Mouse (Mus musculus) kidney, postnatal 14 days (tissue): ENCODE results near the gene Aff2.

Source experiments
- DNase-seq: peaks from one replicate; pipeline ENCODE4 v3.0.0; 2022; ENCODE audit warnings: mixed read lengths

Gene Aff2

GRCm38 (mm10) chrX:69360238-69361054 is at the start of gene Aff2:
Gene Aff2 (plus strand): TSS chrX:69360294.
- peak; percentile 36 for DNase-seq

GRCm38 (mm10) chrX:69337296-69337695 is 22.8 kb upstream of the Aff2 start:
- no peak for DNase-seq

GRCm38 (mm10) chrX:69355621-69356020 is 4.5 kb upstream of the Aff2 start:
- no peak for DNase-seq

DNA sequence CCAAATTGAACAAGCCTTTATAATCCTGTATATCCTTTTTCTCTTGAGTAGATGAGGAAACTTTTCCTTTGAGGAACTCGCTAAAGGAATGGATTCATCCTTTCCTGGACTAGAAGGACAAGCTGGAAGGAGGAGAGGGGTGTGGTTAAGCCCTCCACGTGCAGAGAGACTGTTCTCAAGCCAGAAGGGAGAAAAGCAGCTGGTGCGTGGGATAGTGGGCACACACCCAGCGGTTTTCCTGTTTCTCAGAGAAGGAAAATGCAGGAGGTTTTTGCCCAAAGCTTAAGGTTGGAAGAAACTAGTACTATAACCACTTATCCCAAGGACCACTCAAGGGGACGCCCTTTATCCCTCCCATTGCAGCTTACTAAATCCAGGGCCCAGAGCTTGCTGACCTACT is 734 bp upstream of the Aff2 start:
- no peak for DNase-seq

GRCm38 (mm10) chrX:69359885-69360237 is 233 bp upstream of the Aff2 start:
- DNase-seq, result no peak

DNA sequence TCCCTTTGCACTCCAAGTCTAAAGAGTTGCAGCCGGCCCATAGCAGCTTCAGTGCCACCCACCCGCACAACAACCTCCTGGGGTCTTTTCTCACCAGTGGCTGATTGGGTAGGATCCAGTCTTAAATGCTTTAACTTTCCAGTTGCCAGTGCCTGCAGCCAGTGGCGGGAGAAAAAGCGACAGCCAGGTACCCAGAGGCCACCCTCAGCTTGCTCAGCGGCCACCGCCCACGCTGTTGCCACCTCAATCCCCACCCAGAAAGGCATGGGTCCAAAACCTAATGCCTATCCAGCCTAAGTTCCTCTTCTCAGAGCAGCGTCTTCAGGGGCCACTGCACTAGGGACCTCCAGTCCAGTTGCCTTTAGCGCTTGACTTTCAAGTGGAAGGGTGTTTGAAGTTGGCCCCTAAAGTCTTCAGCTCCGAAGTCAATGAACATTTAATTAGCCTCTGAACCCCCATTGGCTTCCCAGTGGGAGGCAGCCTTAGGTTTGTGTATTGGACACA is 1.0 kb downstream of the Aff2 start:
- DNase-seq, result no peak

DNA sequence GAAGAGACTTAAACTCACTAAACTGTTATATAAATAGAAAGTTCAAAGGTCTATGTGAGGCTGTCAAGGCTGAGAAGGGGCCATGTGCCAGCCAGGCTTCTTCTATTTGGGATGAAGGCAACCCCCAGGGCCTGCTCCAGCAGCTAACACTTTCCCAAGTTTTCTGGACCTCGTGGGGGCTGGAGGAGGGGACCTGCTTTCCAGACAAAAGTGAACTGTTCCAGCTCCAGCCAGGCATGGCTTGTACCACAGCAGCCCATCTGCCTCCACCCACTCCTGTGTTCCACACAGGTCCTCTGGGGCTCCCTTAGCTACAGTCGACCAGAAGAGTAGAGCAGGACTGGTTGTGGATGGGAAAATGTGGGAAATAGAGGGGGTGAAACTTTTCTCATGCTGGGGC is 4.1 kb downstream of the Aff2 start:
- DNase-seq, result peak; percentile 0

GRCm38 (mm10) chrX:69373341-69373740 is 13.2 kb downstream of the Aff2 start:
- no peak for DNase-seq

DNA sequence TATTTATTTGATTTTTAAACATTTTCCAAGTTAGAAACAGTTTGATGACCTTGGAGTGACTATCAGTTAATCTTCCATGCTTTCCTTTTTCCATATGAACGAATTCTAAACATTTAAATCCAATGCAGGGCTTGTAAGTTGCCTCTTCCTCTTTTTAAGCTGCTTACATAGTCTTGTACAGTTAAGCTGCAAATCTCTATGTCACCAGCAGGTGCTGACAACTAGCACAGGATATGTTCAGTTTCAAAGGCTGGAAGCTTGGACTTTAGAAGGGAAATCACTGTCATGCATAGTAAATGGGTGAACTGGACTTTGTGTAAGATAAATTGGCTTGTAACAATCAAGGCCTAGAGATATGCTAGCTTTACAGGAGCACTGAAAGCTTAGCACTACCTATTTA is 29.6 kb downstream of the Aff2 start:
- DNase-seq, result peak; percentile 17

- no peak for DNase-seq
These were observed 54.9 kb downstream of the Aff2 start for GRCm38 (mm10) chrX:69415043-69415442.

- no peak for DNase-seq
These were observed 78.3 kb downstream of the Aff2 start for GRCm38 (mm10) chrX:69438422-69438821.

- no peak for DNase-seq
These were observed 81.8 kb downstream of the Aff2 start for GRCm38 (mm10) chrX:69441937-69442336.

DNA sequence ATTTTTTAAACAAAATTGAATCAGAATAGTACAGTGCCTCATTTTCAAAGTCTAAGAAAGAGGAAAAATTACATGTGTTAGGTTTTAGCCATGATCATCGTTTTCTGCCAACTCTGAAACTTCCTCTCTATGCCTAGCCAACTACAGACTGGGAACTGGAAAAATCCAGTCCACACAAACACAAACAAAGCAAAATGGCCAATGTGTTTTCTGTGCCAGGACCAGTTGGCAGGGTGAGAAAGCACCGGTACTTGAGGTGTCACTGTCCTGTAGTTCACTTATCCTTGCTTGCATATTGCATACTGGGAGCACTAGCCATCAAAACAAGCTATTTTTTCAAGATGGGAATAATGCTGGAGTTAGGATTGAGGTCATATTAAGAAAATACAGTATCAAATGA is 100.8 kb downstream of the Aff2 start:
- DNase-seq, result no peak

- peak; percentile 1 for DNase-seq
These were observed 142.0 kb downstream of the Aff2 start for GRCm38 (mm10) chrX:69502061-69502460.

- no peak for DNase-seq
These were observed 158.0 kb downstream of the Aff2 start for GRCm38 (mm10) chrX:69518040-69518575.

DNA sequence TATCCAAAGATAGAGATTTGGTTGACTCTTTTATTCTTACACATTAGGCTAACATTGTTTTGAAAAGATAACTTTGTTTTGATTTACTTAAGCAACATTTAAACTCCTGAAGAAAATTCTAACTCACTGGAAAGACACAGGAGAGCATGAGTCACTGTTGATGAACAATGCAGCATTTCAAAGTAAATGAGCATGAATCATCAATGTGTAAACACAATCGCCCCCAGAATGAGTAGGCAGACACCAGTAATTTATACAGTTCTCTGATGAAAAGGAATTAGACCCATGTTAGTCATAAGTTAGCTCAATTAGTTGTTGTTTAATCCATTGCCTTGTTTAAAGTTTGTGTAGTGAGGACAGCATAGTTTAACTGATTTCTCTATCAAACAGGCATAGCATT is 180.7 kb downstream of the Aff2 start:
- DNase-seq, result no peak

GRCm38 (mm10) chrX:69579903-69580459 is 219.9 kb downstream of the Aff2 start:
- DNase-seq, result no peak

DNA sequence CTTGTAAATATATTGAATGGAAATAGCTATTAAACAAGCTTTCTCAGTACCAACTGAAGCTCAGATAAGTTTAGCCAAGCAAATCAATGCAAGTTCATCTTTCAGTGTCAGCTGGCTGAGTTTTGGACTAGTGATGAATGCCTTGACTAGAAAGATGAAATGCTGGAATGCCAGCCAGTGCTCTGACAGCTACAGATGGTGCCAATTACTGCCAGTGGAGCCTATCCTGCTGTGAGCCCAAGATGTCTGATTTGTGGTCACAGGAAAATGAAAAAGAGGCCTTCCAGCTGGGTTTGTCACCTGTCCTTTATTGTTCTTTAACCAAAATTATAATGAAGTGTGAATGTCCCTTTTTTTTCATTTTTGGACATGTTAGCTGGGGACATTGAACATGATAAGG is 248.7 kb downstream of the Aff2 start:
- DNase-seq, result no peak

GRCm38 (mm10) chrX:69663038-69663437 is 302.9 kb downstream of the Aff2 start:
- no peak for DNase-seq

DNA sequence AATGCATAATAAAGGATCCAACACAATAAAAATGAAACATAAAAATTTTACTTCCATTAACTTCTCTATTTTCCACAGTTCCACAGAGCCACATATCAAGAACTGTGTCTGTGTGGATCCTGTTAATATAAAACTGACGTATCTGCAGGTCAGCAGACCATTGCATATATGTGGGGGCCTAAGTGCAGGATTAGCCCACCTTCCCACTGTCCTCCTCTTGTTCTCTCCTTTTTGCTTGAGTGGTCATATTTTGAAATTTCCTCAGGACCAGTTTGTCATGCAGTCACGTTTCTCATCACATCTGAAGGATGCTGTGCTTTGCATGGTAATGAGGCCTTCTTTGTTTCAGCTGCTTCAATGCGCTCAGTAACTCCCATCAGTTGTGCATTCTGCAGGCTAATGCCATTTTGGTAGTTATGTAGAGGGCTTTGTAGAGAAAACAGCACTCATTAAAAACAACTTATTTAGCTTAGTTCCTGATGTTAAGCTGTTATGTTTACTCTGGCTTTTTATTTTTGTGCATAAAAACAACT is 306.1 kb downstream of the Aff2 start:
- no peak for DNase-seq

DNA sequence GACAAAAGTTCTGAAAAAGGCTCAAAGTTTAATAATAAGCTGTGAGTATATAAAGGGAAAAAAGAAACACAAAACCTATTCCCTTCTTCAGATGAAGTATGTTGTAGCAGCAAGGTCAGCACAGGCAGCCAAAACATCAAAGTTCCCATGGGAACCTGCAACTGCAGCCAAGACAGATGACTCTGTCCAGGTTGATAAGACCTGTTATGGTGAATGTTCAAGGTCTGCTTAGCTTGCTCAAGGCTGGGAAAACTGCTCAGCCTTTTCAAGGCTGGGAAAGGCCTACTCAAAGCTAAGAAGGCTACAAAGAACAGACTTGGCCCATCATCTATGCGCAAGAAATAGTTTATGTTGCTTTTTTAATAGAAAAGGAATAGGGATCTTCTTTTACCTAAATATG is 315.6 kb downstream of the Aff2 start:
- no peak for DNase-seq

DNA sequence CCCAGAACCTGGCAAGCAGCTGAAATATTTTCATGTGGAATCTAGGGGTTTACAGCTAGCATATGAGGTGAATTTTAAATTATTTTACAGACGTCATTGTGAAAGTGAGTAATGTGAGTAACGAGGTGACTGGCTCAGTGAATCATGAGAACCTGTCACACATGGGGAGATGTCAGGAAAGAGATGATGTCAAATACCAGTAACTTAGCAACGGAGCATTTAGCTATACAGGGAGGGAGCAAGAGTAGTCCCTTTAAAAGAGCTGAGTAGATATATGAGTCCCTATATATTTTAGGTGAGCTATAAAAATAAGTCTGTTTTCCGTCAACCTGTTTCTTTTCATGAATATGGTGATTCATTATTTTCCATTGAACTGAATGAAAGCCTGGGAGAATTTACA is 338.7 kb downstream of the Aff2 start:
- no peak for DNase-seq

- no peak for DNase-seq
These were observed 378.9 kb downstream of the Aff2 start for GRCm38 (mm10) chrX:69738972-69739371.

DNA sequence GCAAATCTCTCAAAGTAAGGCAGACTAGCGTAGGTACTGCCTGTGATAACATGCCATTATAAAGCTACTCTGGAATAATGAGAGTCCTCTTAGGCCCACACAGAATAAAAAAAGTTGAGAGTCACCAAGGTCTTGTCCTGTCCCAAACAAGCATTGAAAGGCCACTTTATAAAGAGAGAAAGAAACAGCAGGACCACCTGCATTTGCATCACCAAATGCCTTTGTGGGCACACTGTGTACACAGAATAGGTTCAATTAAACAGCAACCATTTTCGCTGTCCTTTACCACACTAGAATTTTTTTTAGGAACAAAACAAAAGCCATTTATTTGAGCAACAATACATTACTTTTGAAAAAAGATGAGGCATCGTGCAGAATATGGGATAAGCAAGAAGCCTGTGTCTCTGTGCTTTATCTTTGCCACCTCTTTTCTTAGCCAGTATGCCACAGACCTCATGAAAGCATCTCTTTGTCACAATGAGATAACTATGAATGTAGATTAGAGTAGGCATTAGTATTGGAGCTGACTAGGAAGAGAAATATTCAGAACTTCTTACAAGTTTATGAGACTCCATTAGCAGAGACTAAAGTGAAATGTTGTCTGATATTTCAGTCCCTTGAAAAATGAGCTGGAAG is 385.0 kb downstream of the Aff2 start:
- DNase-seq, result no peak
